Mouse (Mus musculus) left cerebral cortex, adult 8-10 months (tissue): ENCODE results near the gene Brdt. TPM values are rescaled to one million over a fixed set of nuclear protein-coding genes. Genes with fewer than 3 reads are reported as not detected.

ENCODE experiments used
- DNase-seq, 2 experiments: peaks; one replicate each; pipeline ENCODE4 v3.0.0; 2022; ENCODE audit warnings: low spot score in 2 of 2
- total RNA-seq, 4 experiments: library from RNA; stranded (reverse); gene quantifications; 2 replicates each; pipeline ENCODE4 v1.2.4; 2022

Brdt gene
- total RNA-seq: 10 to 100 TPM; 11.3 to 13.8 (median 13.1) TPM

DNA sequence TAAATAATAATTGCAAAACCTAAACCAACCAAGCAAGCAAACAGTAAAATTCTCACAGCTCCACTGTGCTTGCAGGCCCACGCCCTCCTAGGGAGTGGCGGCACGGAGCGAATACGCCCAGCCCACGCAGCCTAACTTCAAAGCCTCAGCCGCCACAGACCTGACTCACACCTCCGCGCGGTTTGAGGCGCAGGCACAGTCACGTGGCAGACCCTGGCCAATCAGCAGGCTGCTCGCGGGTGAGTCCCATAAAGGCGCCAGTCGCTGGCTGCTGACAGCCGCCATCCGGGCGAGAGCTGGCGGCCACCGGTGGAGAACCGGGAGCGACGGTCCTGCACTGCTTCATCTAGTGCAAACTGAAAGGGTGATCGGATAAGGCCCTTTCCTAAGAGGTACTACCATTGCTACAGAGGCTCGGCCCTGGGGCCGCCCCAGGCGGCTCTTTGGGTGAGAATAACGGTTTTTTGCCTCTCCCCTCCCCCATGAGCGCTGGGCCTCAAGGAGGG, at the start of gene Brdt:
Gene Brdt (plus strand): TSS at position 244 of the 506 bp plus-strand sequence.
- no peak for DNase-seq

DNA sequence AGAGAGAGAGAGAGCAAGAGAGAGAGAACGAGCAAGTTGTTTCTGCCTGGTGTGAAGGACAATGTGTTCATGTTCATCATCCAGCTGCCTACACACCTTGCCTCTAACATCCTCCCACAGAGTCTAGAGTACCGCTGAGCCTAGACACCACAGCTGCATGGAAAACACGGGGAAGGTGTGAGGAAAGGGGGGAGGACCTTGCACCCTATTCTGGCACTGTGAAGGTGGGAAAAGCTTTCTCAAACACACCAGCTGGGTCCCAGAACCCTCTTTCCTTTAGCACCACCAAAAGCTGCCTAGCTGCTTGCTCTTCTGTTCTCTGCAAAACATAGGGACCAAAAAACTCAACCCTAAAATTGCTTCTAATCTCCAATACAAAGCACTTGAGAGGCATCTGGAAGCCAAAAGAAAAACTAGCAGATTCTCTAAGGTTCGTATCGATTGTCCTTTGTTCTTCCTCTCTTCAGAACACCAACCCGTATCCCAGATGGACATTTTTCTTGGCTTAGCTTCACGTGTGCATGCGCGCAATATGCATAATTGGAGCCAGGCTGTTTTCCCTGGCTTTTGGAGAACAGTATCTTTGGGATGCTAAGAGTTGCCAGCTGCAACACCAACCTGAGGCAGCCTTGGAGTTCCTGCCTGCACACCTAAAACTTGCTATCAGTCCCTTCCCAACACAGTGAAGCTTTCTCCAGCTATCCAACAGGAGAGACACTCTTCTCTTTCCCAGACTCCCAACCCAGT, 48.2 kb upstream of the Brdt start:
- peak in 1 of 2 experiments; percentile 43 for DNase-seq

DNA sequence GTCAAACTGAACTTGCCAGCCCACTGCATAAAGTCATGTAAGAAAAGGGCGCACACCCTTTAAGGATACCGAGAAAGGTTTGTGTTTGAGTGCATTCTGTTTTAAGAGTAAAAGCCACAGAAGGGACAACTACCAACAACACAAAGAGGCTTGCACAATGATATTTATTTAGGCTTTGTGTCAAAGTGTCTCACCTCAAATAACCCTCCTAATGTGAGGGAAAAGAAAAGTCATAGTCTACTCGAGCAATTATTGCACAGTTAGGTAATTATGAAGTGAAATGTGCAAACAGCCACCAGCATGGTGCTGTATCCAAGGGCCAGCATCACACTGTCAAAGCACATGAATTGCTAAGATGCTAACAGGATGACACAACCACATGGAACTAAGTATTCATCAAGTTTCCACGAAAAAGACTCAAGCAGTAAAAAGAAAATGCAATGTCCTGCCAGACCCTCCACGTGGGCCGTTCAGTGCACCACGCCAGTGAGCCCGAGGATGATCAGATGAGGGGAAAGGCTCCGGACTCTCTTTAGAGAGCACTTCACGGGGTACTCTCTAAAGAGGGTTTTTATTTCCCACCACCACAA, 46.9 kb upstream of the Brdt start:
- no peak for DNase-seq

DNA sequence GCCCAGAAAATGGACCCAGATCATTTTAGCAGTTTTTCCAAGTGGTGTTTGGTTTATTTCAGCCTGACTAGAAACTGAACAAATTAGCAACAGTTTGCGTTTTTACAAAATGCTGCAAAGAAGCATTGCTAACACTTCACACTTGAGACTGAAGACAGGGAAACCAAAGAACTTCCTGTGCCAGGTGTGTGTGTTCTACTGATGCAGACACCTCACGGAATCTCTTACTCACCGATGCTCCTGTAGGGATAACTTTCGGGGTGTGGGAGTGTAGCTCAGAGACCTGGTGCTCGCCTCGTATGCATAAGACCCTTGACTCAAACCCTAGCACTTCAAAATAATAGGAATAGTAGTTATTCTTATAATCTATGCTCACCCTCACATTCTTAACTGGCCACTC, 45.4 kb upstream of the Brdt start:
- no peak for DNase-seq

DNA sequence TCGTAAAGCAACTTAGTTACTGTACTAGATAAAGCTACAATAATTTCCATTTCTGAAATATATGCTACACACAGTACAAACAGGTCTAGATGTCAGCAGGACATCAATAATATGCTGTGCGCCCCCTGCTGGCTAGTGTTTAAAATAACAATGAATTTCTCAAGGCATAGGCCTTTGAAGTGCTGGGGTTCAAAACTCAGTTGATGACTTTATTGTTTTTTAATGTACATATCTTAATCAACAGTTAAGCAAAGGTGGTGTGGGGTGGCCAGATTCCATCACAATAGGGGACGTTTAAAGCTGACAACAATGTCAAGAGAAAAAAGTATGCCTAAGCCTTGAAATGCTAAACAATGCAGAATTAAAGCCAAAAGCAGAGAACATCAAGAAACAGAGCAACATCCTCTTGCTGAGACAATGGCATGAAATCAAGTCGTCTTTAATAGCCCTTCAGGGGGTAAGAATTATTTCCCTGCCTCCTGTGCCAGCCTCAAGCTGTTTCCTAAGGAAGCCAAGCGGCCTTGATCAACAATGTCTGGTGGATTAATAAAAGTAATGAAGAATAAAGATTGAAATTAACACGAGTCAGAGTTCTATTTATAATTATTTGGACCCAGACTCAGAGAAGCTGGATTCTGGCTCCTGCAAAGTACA, 43.6 kb upstream of the Brdt start:
- DNase-seq: no peak

DNA sequence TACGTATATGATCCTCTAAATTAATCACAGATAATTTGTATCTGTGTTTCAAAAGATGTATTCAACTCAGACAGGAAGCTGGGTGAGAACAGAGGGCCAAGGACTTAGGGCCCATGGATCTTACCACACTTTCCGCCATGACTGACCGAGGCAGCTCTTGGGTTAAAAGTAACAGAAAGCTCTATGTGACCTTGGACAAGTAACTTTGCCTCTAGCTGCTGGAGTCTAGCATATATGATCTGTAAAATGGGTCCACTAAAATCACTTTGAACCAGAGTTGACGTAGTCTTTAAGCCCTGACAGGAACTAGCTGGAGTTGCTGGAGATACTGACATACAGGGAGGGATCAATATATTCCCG, 43.1 kb upstream of the Brdt start:
- no peak for DNase-seq

DNA sequence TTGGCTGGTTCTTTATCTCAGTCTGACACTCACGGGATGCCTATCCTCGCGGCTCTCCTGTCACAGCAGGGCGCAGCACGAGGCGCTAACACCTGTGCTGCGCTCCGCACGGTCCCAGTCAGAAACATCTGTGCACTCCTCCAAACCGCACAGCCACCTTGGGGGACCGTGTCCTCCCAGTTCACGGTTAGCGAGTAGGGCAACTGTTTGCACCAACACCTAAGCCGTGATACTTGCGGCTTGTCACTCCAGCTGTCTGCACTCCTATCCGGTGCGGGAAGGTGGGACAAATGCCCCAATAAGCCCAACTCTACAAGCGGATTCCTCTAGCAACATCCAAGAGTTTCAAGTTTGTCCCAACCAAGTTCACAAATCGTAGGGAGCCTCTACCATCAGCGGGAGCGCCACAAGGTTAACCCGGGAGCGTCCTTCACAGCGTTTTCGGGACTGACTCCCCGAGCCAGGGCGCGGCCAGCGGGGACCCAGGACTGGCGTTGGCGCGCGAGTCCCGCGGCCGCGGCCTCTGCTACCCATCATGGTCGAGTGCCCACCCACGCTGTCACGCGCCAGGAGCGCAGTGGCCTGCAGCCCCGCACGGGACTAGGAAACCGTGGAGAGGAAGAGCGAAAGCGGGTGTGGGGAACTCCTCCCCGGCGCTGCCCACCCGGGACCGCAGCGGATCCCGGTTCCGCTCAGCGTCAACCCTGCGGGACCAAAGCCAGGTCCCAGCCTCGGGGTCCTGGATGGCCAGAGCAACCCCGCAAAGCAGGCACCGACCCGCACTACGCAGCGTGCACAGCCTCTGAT, 42.3 kb upstream of the Brdt start:
- peak in 1 of 2 experiments; percentile 29 for DNase-seq

DNA sequence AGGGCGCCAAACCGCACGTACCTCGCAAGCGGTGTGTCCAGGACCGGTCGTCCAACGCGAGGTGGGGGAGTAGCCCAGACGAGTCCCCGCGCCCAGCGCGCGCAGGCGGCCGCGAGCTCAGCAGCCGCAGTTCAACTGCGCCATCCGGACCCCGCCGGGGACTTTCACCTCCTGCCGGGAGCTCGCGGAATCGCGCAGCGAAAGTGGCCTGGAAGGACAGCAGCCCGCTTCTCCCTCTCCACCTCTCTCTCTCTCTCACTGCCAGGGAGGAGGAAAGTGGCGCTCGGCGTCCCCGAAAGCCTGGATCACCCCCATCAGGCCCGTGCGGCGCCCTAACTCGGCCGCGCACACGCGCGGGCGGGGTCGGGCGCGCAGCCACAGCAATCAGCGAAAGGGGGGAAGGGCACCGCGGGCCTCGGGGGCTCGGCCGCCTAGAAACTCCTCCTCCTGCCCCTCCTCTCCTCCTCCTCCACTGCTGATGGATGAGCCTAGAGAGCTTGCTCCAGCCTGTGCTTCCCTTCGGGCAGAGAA, 41.7 kb upstream of the Brdt start, which contains the start of gene Tgfbr3:
Gene Tgfbr3 (minus strand): TSS at position 396 of the 531 bp plus-strand sequence.
- peak; percentile 55 to 59 for DNase-seq

DNA sequence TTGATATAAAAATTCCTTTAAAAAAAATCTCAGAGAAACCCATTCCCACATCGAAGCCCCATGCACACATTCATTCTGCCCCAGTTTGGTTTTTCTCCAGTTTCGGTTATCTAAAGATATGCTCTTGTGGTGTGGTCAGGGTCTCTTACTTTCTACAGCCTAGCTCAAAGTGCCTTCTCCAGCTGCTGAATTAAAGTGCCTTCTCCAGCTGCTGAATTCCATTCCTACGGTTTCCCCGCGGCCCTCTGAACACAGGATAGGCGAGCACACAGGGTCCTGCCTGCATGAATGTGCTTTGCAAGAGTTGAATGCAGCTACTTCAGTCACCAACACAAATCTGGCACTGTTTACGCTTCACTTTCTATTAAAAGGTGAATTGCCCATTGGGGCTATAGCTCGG, 41.0 kb upstream of the Brdt start:
- DNase-seq: no peak

DNA sequence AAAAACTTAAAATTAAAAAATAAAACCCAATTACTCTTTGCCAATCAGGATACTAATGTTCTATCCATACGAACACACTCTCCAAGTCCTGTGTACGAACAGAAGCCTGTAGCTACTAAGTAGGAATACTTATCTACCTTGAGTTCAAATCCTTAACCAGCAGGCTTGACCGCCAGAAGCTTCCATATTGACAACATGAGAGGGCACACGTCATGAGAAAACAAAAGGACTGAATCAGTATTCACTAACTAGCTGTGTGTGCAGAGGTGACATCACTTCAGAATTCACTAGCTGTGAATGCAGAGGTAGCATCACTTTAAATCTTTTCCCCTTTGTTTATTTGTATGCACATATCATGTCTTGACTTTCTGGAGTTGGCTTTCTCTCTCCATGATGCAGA, 36.9 kb upstream of the Brdt start:
- DNase-seq: no peak

DNA sequence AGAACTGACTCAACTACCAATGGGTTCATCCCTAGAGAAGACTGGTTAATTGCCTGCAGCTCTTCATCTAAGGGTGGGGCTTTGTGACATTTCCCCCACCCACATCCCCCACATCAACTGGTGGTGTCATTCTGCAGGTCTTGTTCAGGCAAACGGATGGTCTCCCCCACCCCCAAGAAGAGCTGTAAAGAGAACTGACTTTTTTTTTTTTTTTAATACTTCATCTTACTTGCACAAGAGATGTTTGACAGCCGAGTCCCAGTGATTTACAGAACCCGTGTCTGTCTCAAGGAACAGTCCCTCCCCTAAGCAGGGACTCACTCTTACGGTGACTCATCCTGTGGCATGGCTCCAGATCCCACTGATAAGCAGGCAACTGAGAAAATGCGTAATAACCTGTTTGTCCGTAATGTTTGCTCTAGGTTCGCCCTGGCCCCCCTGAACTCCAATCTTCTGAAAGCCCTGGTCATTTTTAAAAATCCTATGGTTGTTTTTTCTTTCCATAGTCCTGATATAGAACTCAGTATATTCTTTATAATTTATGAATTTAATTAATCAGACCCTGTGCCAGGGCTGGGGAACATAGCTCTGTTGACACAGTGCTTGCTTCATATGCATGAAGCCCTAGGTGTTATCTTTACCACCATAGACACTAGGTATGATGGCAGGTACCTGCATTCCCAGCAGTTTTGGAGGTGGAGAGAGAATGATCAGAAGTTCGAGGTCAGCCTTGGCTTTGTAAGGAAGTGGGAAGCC, 35.7 kb upstream of the Brdt start:
- no peak for DNase-seq

DNA sequence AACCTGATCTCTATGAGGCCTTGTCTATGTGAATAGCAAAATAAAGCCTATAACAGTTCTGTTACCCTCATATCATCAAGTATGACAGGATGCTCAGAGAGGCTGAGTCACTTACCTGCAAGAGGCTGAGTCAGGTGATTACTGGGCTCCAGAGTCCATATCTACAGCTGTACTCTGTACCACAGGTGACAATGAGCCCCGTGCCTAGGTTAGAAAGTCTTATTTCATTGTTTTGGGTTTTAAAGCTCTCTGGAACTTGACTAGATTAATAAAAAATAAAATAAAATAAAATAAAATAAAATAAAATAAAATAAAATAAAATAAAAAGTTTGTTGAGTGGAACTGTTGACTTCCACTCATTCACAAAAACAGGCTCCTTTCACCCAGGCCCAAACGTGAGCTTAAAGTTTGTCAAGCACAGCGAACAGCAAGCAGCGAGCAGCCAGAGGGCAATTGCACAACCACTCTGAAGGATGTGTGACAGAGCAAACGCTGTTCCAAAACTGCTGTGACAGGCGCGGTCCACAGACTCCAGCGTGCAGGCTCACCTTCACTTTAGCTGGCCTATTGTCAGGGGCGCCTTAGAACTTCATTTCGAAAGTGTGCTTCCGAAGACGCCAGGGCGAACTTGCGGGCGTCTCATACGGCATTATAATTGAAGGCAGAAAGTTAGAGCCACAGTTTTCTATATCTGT, 35.0 kb upstream of the Brdt start:
- DNase-seq: no peak

DNA sequence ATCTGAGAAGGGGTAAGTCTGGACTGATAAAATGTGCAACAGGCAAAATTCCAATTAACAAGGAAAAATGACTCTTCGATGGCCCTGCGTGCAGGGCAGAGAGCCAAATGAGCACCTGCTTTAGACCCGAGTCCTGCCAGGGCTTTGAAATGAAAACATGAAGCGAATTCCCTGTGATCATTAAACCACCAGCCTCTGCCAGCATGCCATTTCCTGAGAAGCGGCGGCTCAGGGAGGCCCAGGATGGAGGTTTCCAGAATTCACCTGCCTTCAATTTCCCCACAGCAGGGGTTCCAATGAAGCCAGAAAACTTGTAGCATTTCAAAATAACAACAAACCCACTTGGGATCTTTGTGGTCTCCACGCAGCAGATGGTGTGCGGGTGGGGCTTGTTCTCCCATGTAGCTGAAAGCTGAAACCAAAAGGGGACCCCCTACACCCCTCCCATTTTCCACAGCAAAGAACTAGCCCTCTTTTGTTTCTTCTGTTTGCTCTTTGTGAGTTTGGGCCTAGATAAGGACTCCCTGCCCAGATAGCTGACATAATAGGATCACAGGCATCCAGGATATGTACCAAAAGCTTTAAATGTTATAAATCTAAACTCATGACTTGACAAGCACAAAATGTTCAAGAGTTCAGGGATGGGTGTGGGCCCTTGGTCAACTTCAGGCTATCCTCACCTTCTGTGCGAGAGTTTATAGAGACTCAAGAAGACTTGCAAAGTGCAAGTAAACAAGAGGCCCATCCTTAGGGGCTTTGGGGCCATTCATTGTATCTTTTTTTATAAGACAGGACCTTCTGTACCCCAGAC, 34.2 kb upstream of the Brdt start:
- DNase-seq: no peak

DNA sequence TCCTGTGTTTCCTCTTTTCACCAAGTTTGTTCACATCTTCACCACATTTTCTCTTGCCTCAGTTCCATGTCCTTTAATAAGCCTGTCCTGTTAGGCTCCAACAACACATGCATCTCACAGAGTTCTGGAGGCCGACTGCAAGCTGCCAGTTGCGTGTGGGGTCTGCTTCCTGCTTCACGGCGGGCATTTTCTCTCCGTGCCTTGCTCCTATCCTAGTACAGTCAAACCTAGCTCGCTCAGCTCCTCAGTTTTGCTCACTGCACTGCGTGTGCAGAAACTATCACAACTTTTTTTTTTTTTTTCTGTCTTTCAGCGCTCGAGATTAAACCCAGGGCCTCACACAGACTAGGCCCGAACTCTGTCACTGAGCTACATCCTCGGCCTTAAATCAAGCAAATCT, 32.1 kb upstream of the Brdt start:
- no peak for DNase-seq

DNA sequence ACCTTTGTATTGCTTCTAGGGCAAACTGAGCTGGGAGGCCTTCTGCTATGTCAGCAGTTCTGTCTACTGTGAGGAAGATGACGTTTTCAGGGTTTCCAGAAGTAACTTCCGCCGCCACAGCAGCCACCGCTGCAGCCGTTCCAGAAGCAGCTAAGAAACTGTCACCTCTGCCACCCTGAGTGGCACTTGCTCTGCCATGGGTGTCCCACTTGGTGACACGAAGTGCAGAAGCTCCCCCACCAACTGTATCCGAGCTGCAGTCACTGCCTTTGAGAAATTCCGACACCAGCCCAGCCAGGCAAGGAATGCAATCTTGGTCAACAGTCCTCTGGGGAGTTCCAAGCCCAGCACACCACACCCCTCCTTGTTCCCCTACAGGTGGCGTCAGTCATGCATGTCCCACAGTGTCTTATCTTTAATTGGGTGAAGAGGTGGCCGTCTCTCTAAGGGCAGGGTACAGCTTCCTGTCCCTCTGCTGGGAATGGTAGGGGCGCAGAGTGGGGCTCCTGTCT, 27.6 kb upstream of the Brdt start:
- DNase-seq: no peak

DNA sequence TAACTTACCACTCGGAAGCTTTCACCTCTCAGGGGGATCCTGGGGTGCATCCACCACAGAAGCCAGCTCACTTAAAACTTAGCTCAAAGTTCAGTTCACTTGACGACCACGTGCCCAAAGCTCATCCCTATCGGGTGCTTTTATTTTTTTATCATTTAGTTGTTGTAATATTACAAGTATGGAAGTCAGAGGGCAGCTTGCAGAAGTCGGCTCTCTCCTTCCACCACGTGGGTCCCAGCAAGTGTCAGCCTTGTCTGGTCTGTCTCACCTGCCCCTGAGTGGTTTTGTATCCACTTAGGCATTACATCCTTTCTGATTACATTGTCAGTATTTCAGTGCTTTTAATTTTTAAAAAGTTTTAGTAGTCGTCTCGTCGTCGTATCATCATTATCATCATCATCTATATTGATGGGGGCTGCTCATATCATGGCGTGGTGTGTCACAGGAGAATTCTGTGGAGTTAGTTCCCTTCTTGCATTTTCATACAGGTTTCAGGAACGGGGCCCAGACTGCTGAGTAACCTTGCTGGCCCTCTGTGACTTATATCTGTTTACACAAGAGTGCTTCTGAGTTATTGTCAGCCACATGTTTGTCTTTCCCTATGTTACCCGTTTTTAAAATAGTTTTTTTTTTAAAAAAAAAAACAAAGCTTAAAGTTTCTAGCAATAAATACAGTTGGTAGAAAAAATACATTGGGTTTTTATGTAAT, 26.7 kb upstream of the Brdt start:
- DNase-seq: no peak

DNA sequence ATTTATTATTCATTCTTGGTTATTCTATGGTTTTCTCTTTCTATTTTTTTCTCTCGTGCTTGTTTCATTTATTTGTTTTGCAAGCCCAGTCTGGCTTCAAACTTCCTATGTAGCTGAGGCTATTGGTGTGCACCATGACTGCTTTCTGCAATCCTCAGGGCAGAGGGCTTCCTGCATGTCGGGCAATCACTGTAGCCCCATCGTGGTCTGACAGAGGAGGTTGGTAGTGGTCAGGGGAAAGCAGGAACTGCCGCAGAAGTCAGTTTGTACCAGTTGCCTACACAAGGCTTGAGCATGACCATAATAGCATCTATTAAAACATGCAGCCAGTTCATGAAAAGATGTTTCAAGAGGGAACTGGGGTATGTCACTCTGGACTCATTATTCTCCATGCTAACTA, 23.5 kb upstream of the Brdt start:
- DNase-seq: no peak

DNA sequence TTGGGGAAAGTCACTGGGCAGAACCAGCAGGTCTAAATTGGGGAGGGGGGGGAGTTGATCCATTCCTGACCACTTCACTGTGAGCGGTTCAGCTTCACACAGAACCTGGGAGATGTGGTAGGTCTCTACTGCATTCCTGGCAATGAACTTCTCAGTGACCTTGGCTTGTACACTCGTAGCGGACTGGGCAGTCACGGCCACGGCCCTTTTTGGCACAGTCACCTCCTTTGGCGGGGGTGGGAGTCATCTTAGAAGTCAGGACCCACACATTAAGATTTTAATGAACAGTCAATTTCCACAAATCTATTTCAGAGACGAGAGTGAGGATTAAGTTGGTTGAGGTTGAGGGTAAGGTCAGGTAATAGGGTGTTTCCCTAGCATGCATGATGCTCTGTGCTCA, 13.8 kb upstream of the Brdt start:
- no peak for DNase-seq
